Mouse (Mus musculus): Measurements from ENCODE around the gene Mphosph9.

- TF ChIP-seq EP300 (IDR thresholded peaks at IDR 0.05; ENCODE audit: low read depth) (no peak), CTCF (IDR thresholded peaks at IDR 0.05; ENCODE audit: low read depth) (no peak)
Measured at GRCm38 (mm10) chr5:124203251-124203650, 124.5 kb downstream of the Mphosph9 start.
